Mouse (Mus musculus): ENCODE measurements around the gene Tmem251. TPM values are rescaled to one million over a fixed set of nuclear protein-coding genes. Genes with fewer than 3 reads are reported as not detected.

The Tmem251 gene
- polyA plus RNA-seq, 1 experiment from 2014 or later = 11.7 TPM

- no peak overlapping the region for H3K9ac ChIP-seq (replicated peaks)
- WGBS = 87% methylated on average over 7 of the region's 7 CpGs
- H3K27me3 ChIP-seq (replicated peaks) = no peaks in the 10 kb centered on the region
- no peak overlapping the region for H3K27ac ChIP-seq (replicated peaks)
- H3K36me3 ChIP-seq = peaks cover 76% of the 10 kb centered on the region
- ATAC-seq (ENCODE audit: low FRiP score) = no peak
- no peaks in the 10 kb centered on the region for H3K9me3 ChIP-seq (replicated peaks)
- no peak overlapping the region for H3K4me2 ChIP-seq
- no peaks in the 10 kb centered on the region for H3K4me1 ChIP-seq
- no peak overlapping the region for H3K4me3 ChIP-seq (replicated peaks)
These were observed 44.4 kb downstream of the Tmem251 start for GRCm38 (mm10) chr12:102787927-102788326.

Other genes with a start within 250 kb of the Tmem251 start
- gene Chga, start 188.8 kb upstream of the Tmem251 start, polyA plus RNA-seq (2015; fragmentation: Nextera tagmentation; extraction: Ambion mirVana) = 178 and 204 TPM in 2 replicates
- gene Itpk1, start 38.8 kb upstream of the Tmem251 start, polyA plus RNA-seq (2015; fragmentation: Nextera tagmentation; extraction: Ambion mirVana) = 42.7 TPM in 2 replicates
- 62.5 and 76.5 TPM in 2 replicates for gene Moap1, start 101 bp upstream of the Tmem251 start, polyA plus RNA-seq (2015; fragmentation: Nextera tagmentation; extraction: Ambion mirVana)
- not detected in 2 replicates for gene Gm28051, start 14.0 kb downstream of the Tmem251 start, polyA plus RNA-seq (2015; fragmentation: Nextera tagmentation; extraction: Ambion mirVana)
- gene Gon7, start 14.0 kb downstream of the Tmem251 start, polyA plus RNA-seq (2015; fragmentation: Nextera tagmentation; extraction: Ambion mirVana) = 47.4 and 47.9 TPM in 2 replicates
- gene Ubr7, start 14.2 kb downstream of the Tmem251 start, polyA plus RNA-seq (2015; fragmentation: Nextera tagmentation; extraction: Ambion mirVana) = 35.3 and 36.5 TPM in 2 replicates
- 48.6 TPM in 2 replicates for gene Gm20604, start 14.9 kb downstream of the Tmem251 start, polyA plus RNA-seq (2015; fragmentation: Nextera tagmentation; extraction: Ambion mirVana)
- gene Btbd7, start 134.7 kb downstream of the Tmem251 start, polyA plus RNA-seq (2015; fragmentation: Nextera tagmentation; extraction: Ambion mirVana) = 10.5 and 11.1 TPM in 2 replicates
- not detected in 2 replicates for gene Cox8c, start 155.6 kb downstream of the Tmem251 start, polyA plus RNA-seq (2015; fragmentation: Nextera tagmentation; extraction: Ambion mirVana)
- gene Unc79, start 205.1 kb downstream of the Tmem251 start, polyA plus RNA-seq (2015; fragmentation: Nextera tagmentation; extraction: Ambion mirVana) = 5.6 and 6.3 TPM in 2 replicates

All from neural tube, embryonic 15.5 days (tissue).